In genomic region chr6:86955741-86956140, GRCm38 (mm10) we compare ENCODE assay signal across 15 mouse cellular contexts. TPM values are rescaled to one million over a fixed set of nuclear protein-coding genes. Genes with fewer than 3 reads are reported as not detected.
DNase-seq lines count a peak whose midpoint lies in the region; ATAC-seq and TF ChIP-seq lines count a peak whose summit lies in the region.
"Had no signal": no experiment of that assay in that cellular context is flagged by ENCODE, and none has a peak within 500 bp of the region (broad histone marks: within the 10 kb centered on the region; RNA-seq: fewer than 3 reads in every experiment).

No protein-coding gene starts in this region.

- peaks cover 6% of the 10 kb centered on the region for H3K4me1 ChIP-seq in cerebellum, adult 2 months (ENCODE audit: control insufficient read depth, insufficient read depth, low read length)
- H3K4me1 ChIP-seq in hindbrain, postnatal 0 days (ENCODE audit: insufficient read depth, low read length) = no peaks in the 10 kb centered on the region
- H3K4me1 ChIP-seq: midbrain, embryonic 12.5 days had no signal

- H3K9me3 ChIP-seq in hindbrain, postnatal 0 days (ENCODE audit: low read length) = no peaks in the 10 kb centered on the region
- H3K9me3 ChIP-seq: G1E; limb, embryonic 12.5 days; midbrain, embryonic 12.5 days had no signal

- intact Hi-C loops in left cerebral cortex, postnatal 36 days (cut with DNase I) = no loop called here

- TF ChIP-seq POLR2A in cerebellum, adult 2 months (IDR thresholded peaks at IDR 0.05; ENCODE audit: borderline replicate concordance, insufficient read depth, low read length) = no peak

- H3K27me3 ChIP-seq in cerebellum, adult 2 months (ENCODE audit: control insufficient read depth, insufficient read depth, low read length) = no peaks in the 10 kb centered on the region
- no peaks in the 10 kb centered on the region for H3K27me3 ChIP-seq in hindbrain, postnatal 0 days (ENCODE audit: insufficient read depth, low read length)
- H3K27me3 ChIP-seq: limb, embryonic 12.5 days; midbrain, embryonic 12.5 days had no signal

- H3K36me3 ChIP-seq in hindbrain, postnatal 0 days (ENCODE audit: insufficient read depth, low read length) = peaks cover 49% of the 10 kb centered on the region

- no peak overlapping the region for H3K4me2 ChIP-seq in hindbrain, postnatal 0 days (ENCODE audit: low read depth, low read length)
- H3K4me2 ChIP-seq: heart, embryonic 11.5 days; limb, embryonic 12.5 days; midbrain, embryonic 12.5 days had no signal

- H3K27ac ChIP-seq in cerebellum, adult 2 months (ENCODE audit: insufficient read depth, low read length) = no peak overlapping the region
- no peak overlapping the region for H3K27ac ChIP-seq in hindbrain, postnatal 0 days
- H3K27ac ChIP-seq: gastrocnemius, adult 2 months; kidney, postnatal 0 days; limb, embryonic 12.5 days; midbrain, embryonic 12.5 days had no signal

- WGBS in cerebellum, adult 2 months = 23% methylated on average over 3 of the region's 3 CpGs
- WGBS in hindbrain, postnatal 0 days = 83% methylated on average over 3 of the region's 3 CpGs

- no peak for ATAC-seq in hindbrain, postnatal 0 days

- no peak overlapping the region for H3K9ac ChIP-seq in hindbrain, postnatal 0 days (replicated peaks; ENCODE audit: low read length)
- H3K9ac ChIP-seq: limb, embryonic 12.5 days; midbrain, embryonic 12.5 days had no signal

- no peak for TF ChIP-seq CTCF in cerebellum, adult 2 months (IDR thresholded peaks at IDR 0.05; ENCODE audit: borderline replicate concordance, insufficient read depth, low read depth, low read length)
- no peak for TF ChIP-seq CTCF in hindbrain, postnatal 0 days (IDR thresholded peaks at IDR 0.05; ENCODE audit: low read depth)

- no peak overlapping the region for H3K4me3 ChIP-seq in cerebellum, adult 2 months (replicated peaks; ENCODE audit: insufficient read depth, low read depth, low read length)
- no peak overlapping the region for H3K4me3 ChIP-seq in hindbrain, postnatal 0 days (ENCODE audit: low read length)
- H3K4me3 ChIP-seq: gastrocnemius, adult 2 months; limb, embryonic 12.5 days; midbrain, embryonic 12.5 days had no signal

- peak; percentile 30 to 75 for DNase-seq in frontal cortex, postnatal 36 days (ENCODE audit: low spot score in 2 of 2)
- DNase-seq in frontal cortex, postnatal 10 days (ENCODE audit: low spot score in 2 of 2) = no peak
- peak; percentile 42 to 75 for DNase-seq in cerebellum, adult 2 months
- DNase-seq in layer of hippocampus, adult 8-10 months (ENCODE audit: low spot score in 2 of 2) = peak; percentile 56 to 57
- peak; percentile 36 to 41 for DNase-seq in left cerebral cortex, postnatal 36 days (ENCODE audit: low spot score in 2 of 2)
- DNase-seq in thymus, postnatal 36 days = no peak
- DNase-seq in hindbrain, postnatal 0 days (ENCODE audit: low spot score) = no peak
- DNase-seq: adrenal gland, postnatal 10 days; gastrocnemius, adult 2 months; heart, postnatal 4 days had no signal

RNA-seq across cellular contexts. Expression of gene Nfu1, which starts 53.3 kb away (rescaled TPM):
- 130 and 152 TPM in 2 replicates for polyA plus RNA-seq in cerebellum, adult 2 months (2012; rRNA removed)
- total RNA-seq in layer of hippocampus, adult 8-10 months (2022) = 10 to 100 TPM; 61.1 to 69.5 (median 63.8) TPM
- total RNA-seq in left cerebral cortex, postnatal 36 days (2021) = 10 to 100 TPM; 57.6 to 57.9 TPM
- total RNA-seq in hindbrain, postnatal 0 days (2014; rRNA removed) = 187 and 338 TPM in 2 replicates
- polyA plus RNA-seq in hindbrain, postnatal 0 days (2015; fragmentation: Nextera tagmentation; extraction: Ambion mirVana) = 166 and 167 TPM in 2 replicates

Comparison
In these comparisons a context has a peak if more than half of its experiments do, and no peak if none do; other contexts are left out.
1. DNase-seq: peak in frontal cortex, postnatal 36 days (2 of 2), cerebellum, adult 2 months (2 of 2), layer of hippocampus, adult 8-10 months (2 of 2) and left cerebral cortex, postnatal 36 days (2 of 2); none in frontal cortex, postnatal 10 days (0 of 2), thymus, postnatal 36 days (0 of 2) and hindbrain, postnatal 0 days (single experiment).